Mouse (Mus musculus): ENCODE measurements around the gene Thsd7a. TPM values are rescaled to one million over a fixed set of nuclear protein-coding genes. Genes with fewer than 3 reads are reported as not detected.

Thsd7a gene
- polyA plus RNA-seq, 1 experiment, result 0.02 TPM

GRCm38 (mm10) chr6:12381136-12381778 lies 368.0 kb downstream of the Thsd7a start:
- no peak for TF ChIP-seq FLI1 (IDR thresholded peaks at IDR 0.05; ENCODE audit: low read length)
- no peak for TF ChIP-seq GATA1 (IDR thresholded peaks at IDR 0.05; ENCODE audit: borderline replicate concordance, low read length)
- no peak overlapping the region for H3K4me3 ChIP-seq (replicated peaks)
- no peaks in the 10 kb centered on the region for H3K27me3 ChIP-seq (replicated peaks)
- peaks cover 5% of the 10 kb centered on the region; the same call in 1 of the 2 replicates for H3K9me3 ChIP-seq
- no peaks in the 10 kb centered on the region for H3K4me1 ChIP-seq
- no peaks in the 10 kb centered on the region for H3K36me3 ChIP-seq (replicated peaks; ENCODE audit: low read length)

DNA sequence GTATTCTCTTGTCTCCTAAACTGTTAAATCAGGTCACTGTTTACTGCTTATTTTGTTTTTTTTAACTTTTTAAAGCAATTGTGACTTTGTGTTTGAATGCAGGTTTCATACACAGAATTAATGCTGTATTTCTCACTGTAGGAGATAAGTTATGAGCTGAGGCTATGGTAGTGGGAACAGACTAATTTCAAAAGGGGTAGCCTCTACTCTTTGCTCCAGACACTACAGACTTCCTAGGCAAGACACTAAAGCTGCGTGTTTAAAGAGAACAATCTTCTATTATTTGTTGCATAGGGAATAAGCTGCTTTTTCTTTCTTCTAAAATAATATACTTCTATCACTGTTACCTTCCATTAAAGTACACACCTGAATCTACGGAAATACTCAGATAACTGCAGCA lies 368.5 kb downstream of the Thsd7a start:
- TF ChIP-seq GATA1 (IDR thresholded peaks at IDR 0.05; ENCODE audit: borderline replicate concordance, low read length), result no peak
- Histone ChIP-seq H3K4me1 (no peaks in the 10 kb centered on the region), H3K36me3 (replicated peaks; ENCODE audit: low read length) (no peaks in the 10 kb centered on the region), H3K27me3 (replicated peaks) (no peaks in the 10 kb centered on the region), H3K4me3 (replicated peaks) (no peak overlapping the region), H3K9me3 (peaks cover 5% of the 10 kb centered on the region; the same call in 1 of the 2 replicates)

DNA sequence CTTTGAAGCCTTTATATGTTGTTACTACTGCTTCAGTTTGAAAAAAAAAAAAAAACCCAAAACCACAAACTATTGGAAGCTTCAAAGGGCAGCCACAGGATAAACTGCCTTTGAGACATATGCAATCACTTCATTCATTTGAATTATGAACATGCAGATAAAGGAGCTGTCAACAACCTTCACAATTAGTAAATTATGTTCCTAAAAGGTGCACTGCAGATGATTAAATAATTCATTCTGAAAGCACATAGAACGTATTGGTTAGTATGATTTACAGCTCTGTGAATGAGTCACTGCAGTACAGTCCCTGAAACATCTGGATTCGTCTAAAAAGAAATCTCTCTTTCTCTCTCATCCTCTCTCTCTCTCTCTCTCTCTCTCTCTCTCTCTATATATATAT lies 390.5 kb downstream of the Thsd7a start:
- no peak overlapping the region for H3K4me3 ChIP-seq (replicated peaks)
- no peaks in the 10 kb centered on the region for H3K9me3 ChIP-seq
- H3K27me3 ChIP-seq (replicated peaks), result no peaks in the 10 kb centered on the region
- TF ChIP-seq FLI1 (IDR thresholded peaks at IDR 0.05; ENCODE audit: low read length) (no peak), GATA1 (IDR thresholded peaks at IDR 0.05; ENCODE audit: borderline replicate concordance, low read length) (no peak)
- H3K4me1 ChIP-seq, result no peaks in the 10 kb centered on the region
- no peaks in the 10 kb centered on the region for H3K36me3 ChIP-seq (replicated peaks; ENCODE audit: low read length)

DNA sequence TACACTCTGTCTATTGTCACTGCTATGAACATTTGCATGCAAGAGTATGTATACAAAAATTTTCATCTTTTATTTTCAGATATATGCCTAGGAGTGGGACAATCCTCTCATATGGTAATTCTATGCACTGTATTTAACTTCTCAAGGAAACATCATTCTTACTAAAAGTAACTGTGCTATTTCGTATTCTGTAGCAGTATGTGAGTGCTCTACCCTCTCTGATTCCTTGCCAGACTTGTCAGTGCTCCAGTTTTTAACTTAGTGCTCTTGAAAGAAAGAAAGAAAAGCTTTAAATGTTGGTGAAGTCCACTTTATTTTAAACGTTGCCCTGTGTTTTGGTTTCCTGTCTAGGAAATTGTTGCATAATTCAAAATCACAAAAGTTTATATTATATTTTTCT lies 395.6 kb downstream of the Thsd7a start:
- H3K4me3 ChIP-seq (replicated peaks), result no peak overlapping the region
- H3K27me3 ChIP-seq (replicated peaks), result no peaks in the 10 kb centered on the region
- no peaks in the 10 kb centered on the region for H3K36me3 ChIP-seq (replicated peaks; ENCODE audit: low read length)
- H3K9me3 ChIP-seq, result no peaks in the 10 kb centered on the region
- no peaks in the 10 kb centered on the region for H3K4me1 ChIP-seq
- TF ChIP-seq GATA1 (IDR thresholded peaks at IDR 0.05; ENCODE audit: borderline replicate concordance, low read length) (no peak), FLI1 (IDR thresholded peaks at IDR 0.05; ENCODE audit: low read length) (no peak)

GRCm38 (mm10) chr6:12352165-12352719 lies 397.0 kb downstream of the Thsd7a start:
- no peak overlapping the region for H3K4me3 ChIP-seq (replicated peaks)
- TF ChIP-seq FLI1 (IDR thresholded peaks at IDR 0.05; ENCODE audit: low read length), result no peak
- no peak for TF ChIP-seq GATA1 (IDR thresholded peaks at IDR 0.05; ENCODE audit: borderline replicate concordance, low read length)
- H3K9me3 ChIP-seq, result no peaks in the 10 kb centered on the region
- H3K27me3 ChIP-seq (replicated peaks), result no peaks in the 10 kb centered on the region
- no peaks in the 10 kb centered on the region for H3K36me3 ChIP-seq (replicated peaks; ENCODE audit: low read length)
- no peaks in the 10 kb centered on the region for H3K4me1 ChIP-seq

GRCm38 (mm10) chr6:12350753-12351152 lies 398.5 kb downstream of the Thsd7a start:
- H3K27me3 ChIP-seq (replicated peaks), result no peaks in the 10 kb centered on the region
- no peaks in the 10 kb centered on the region for H3K4me1 ChIP-seq
- H3K36me3 ChIP-seq (replicated peaks; ENCODE audit: low read length), result no peaks in the 10 kb centered on the region
- H3K4me3 ChIP-seq (replicated peaks), result no peak overlapping the region
- no peaks in the 10 kb centered on the region for H3K9me3 ChIP-seq
- TF ChIP-seq GATA1 (IDR thresholded peaks at IDR 0.05; ENCODE audit: borderline replicate concordance, low read length), result no peak

DNA sequence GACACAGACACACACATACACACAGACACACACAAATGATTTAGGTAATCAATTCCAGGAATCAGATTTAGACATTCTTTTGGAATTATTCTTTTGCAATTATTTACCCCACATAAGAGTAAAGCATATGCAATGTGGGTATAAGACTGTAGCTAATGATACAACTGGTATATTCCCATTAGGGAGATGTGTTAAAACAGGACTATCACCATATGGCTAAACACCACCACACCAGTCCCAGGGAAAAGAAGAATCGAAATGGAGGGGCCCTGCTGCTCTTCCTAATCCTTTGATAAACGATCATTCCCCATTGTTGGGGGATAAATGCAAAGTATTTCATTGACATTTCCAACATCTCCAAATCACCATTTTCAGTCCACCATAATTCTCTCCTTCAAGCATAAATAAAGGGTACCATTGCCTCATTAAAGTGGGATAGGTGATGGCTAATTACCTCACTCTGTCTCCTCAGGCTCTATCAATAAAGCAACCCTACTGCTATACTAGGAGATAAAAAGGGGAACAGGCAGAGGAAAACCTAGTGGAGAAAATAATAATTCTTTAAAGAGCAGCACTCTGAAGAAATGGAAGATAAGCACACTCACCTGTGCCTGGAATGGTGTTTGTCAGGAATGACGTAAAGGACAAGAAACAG lies 400.0 kb downstream of the Thsd7a start:
- Histone ChIP-seq H3K9me3 (no peaks in the 10 kb centered on the region), H3K36me3 (replicated peaks; ENCODE audit: low read length) (no peaks in the 10 kb centered on the region), H3K4me3 (replicated peaks) (no peak overlapping the region), H3K4me1 (no peaks in the 10 kb centered on the region), H3K27me3 (replicated peaks) (no peaks in the 10 kb centered on the region)
- TF ChIP-seq FLI1 (IDR thresholded peaks at IDR 0.05; ENCODE audit: low read length) (no peak), GATA1 (IDR thresholded peaks at IDR 0.05; ENCODE audit: borderline replicate concordance, low read length) (no peak)

DNA sequence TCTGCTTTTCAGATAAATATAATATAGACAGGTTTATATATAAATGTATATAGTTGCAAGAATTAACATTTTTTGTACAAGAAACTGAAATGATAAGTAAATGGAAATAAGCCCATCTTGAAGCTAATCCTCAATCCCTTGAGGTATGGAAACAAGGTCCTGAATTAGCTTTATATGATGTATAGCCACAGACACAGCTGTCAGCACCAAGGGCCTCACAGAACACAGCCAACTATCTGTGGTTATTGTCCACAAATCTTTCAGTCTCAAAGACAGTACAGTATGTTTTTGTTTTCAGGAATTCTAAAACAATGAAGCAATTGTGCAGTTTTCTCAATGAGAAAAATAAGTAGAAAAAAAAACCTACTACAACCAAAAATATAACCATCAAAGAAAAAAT lies 400.5 kb downstream of the Thsd7a start:
- H3K36me3 ChIP-seq (replicated peaks; ENCODE audit: low read length), result no peaks in the 10 kb centered on the region
- H3K4me3 ChIP-seq (replicated peaks), result no peak overlapping the region
- no peaks in the 10 kb centered on the region for H3K27me3 ChIP-seq (replicated peaks)
- no peaks in the 10 kb centered on the region for H3K4me1 ChIP-seq
- TF ChIP-seq FLI1 (IDR thresholded peaks at IDR 0.05; ENCODE audit: low read length) (no peak), GATA1 (IDR thresholded peaks at IDR 0.05; ENCODE audit: borderline replicate concordance, low read length) (no peak)
- H3K9me3 ChIP-seq, result no peaks in the 10 kb centered on the region

- TF ChIP-seq FLI1 (IDR thresholded peaks at IDR 0.05; ENCODE audit: low read length), result no peak
- TF ChIP-seq GATA1 (IDR thresholded peaks at IDR 0.05; ENCODE audit: borderline replicate concordance, low read length), result no peak
- no peaks in the 10 kb centered on the region for H3K36me3 ChIP-seq (replicated peaks; ENCODE audit: low read length)
- no peaks in the 10 kb centered on the region for H3K27me3 ChIP-seq (replicated peaks)
- no peaks in the 10 kb centered on the region for H3K9me3 ChIP-seq
- no peak overlapping the region for H3K4me3 ChIP-seq (replicated peaks)
- H3K4me1 ChIP-seq, result no peaks in the 10 kb centered on the region
Measured at GRCm38 (mm10) chr6:12336590-12337584, 412.3 kb downstream of the Thsd7a start.

Measured in megakaryocyte, embryonic 14.5 days (primary cell).